Mouse (Mus musculus): ENCODE results near the gene Pgf.

Pgf gene

GRCm38 (mm10) chr12:85190290-85190689, 12.7 kb upstream of the Pgf start:
- no peak for DNase-seq

- DNase-seq = no peak
Observed at GRCm38 (mm10) chr12:85186361-85186760, 8.8 kb upstream of the Pgf start.

GRCm38 (mm10) chr12:85185810-85186209, 8.2 kb upstream of the Pgf start:
- DNase-seq = no peak

- DNase-seq = no peak
Observed at GRCm38 (mm10) chr12:85184118-85184517, 6.5 kb upstream of the Pgf start.

GRCm38 (mm10) chr12:85182898-85183297, 5.3 kb upstream of the Pgf start:
- DNase-seq = no peak

GRCm38 (mm10) chr12:85182345-85182643, 4.7 kb upstream of the Pgf start:
- DNase-seq = no peak

- DNase-seq = no peak
Observed at GRCm38 (mm10) chr12:85181475-85182344, 4.1 kb upstream of the Pgf start.

GRCm38 (mm10) chr12:85178294-85178693, 704 bp upstream of the Pgf start:
- DNase-seq = no peak

GRCm38 (mm10) chr12:85176846-85177523, 605 bp downstream of the Pgf start:
- no peak for DNase-seq

- no peak for DNase-seq
Observed at GRCm38 (mm10) chr12:85175926-85176845, 1.4 kb downstream of the Pgf start.

- no peak for DNase-seq
Observed at GRCm38 (mm10) chr12:85175087-85175675, 2.4 kb downstream of the Pgf start.

GRCm38 (mm10) chr12:85174016-85174415, 3.6 kb downstream of the Pgf start:
- DNase-seq = no peak

GRCm38 (mm10) chr12:85170948-85171307, 6.7 kb downstream of the Pgf start:
- DNase-seq = no peak

- DNase-seq = peak; percentile 52
Observed at GRCm38 (mm10) chr12:85170284-85170947, 7.2 kb downstream of the Pgf start.

- DNase-seq = no peak
Observed at GRCm38 (mm10) chr12:85169877-85170276, 7.7 kb downstream of the Pgf start.

GRCm38 (mm10) chr12:85169117-85169858, 8.3 kb downstream of the Pgf start:
- DNase-seq = peak; percentile 81

GRCm38 (mm10) chr12:85166631-85167030, 11.0 kb downstream of the Pgf start:
- DNase-seq = no peak

GRCm38 (mm10) chr12:85164996-85165395, 12.6 kb downstream of the Pgf start:
- DNase-seq = no peak

GRCm38 (mm10) chr12:85159592-85159991, 18.0 kb downstream of the Pgf start:
- DNase-seq = no peak

- DNase-seq = no peak
Observed at GRCm38 (mm10) chr12:85158801-85159200, 18.8 kb downstream of the Pgf start.

- DNase-seq = no peak
Observed at GRCm38 (mm10) chr12:85157797-85158460, 19.7 kb downstream of the Pgf start.
